Comparison of ENCODE assay signal across 8 mouse cellular contexts in the genomic region with DNA sequence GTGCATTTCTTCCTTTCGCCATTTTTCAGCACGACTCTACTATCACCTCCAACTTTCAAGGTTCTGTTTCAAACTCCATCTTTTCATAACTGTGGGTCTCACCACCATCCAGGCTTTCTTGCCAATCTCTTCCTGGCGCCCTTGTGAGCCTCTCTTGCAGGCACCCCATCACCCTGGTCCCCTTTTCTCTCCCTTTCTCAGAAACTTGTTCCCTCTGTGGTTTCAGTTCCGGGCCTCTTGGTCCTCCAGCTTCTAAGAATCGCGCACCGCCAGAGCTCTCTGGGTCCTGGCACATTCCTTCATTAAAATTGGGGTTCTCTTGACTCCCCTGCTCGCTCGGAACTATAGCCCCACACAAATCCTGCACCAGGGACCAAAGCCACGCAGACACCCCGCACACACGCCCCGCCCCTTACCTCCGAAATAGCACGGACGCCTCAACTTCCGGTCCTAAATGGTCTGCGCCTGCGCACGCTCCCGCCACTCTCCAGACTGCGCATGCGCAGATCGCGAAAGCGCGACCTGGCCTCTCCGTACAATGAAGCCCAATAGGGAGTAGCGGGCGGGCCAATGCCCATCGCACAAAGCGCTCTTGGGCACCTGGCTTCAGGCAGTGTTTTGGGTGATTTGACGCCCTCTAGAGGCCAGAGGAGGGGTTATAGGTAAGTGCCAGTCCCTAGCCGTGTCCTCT. TPM values are rescaled to one million over a fixed set of nuclear protein-coding genes. Genes with fewer than 3 reads are reported as not detected.
DNase-seq lines count a peak whose midpoint lies in the region; ATAC-seq lines count a peak whose summit lies in the region.

Gene Dhx34, minus strand, starts transcription at position 456 of the 691 bp plus-strand sequence.

- peak; percentile 98 for ATAC-seq in megakaryocyte progenitor cell, adult 5-6 weeks (replicated peaks; ENCODE audit: poor library complexity)

- peak; percentile 94 for DNase-seq in adipocyte (ENCODE audit: low spot score)
- peak; percentile 98 for DNase-seq in embryo, embryonic 10 days (ENCODE audit: low spot score)
- DNase-seq in gastrocnemius, postnatal 10 days, result peak; percentile 96
- peak; percentile 99 for DNase-seq in induced T-regulatory cell, adult 2 months (ENCODE audit: low read depth)
- DNase-seq in left cerebral cortex, adult 9 months (ENCODE audit: low spot score in 2 of 2), result peak; percentile 89 to 97
- DNase-seq in right cerebral cortex, postnatal 14 days, result peak; percentile 94
- peak; percentile 93 to 95 for DNase-seq in urinary bladder, postnatal 36 days (ENCODE audit: low spot score in 2 of 2)

RNA-seq across cellular contexts. Expression of gene Dhx34, which starts in this region (rescaled TPM):
- total RNA-seq in gastrocnemius, postnatal 10 days (2021), result 1 to 10 TPM; 5.8 to 7.6 TPM
- 6.0 and 6.7 TPM in 2 replicates for total RNA-seq in megakaryocyte progenitor cell, adult 5-6 weeks (2015)
- 6.6 and 8.1 TPM in 2 replicates for total RNA-seq in megakaryocyte progenitor cell, adult 5-6 weeks (2017)

Comparison
In these comparisons a context has a peak if more than half of its experiments do, and no peak if none do; other contexts are left out.
1. Peak in every context shown above with its lines: DNase-seq and ATAC-seq.